Mouse (Mus musculus) CH12.LX (cell line): ENCODE data around the gene Rbks.

Experiments
- CTCF ChIP-seq, 2 experiments: IDR thresholded peaks in 1 of 2; conservative IDR thresholded peaks in 1 of 2; 2 replicates each; pipeline ENCODE4 v1.5.1; 2011 to 2012; ENCODE audit warnings: low read depth in 2 of 2, low read length in 2 of 2, improper control_type of control experiment in 1 of 2, inconsistent platforms in 1 of 2, mild to moderate bottlenecking in 1 of 2, moderate library complexity in 1 of 2
- ETS1 ChIP-seq: conservative IDR thresholded peaks from 2 replicates; pipeline ENCODE4 v1.6.1; 2012; ENCODE audit warnings: low read depth, mild to moderate bottlenecking, inconsistent platforms, low read length, improper control_type of control experiment, moderate library complexity
- RAD21 ChIP-seq: IDR thresholded peaks from 2 replicates; pipeline ENCODE4 v1.6.1; 2011; ENCODE audit warnings: low read depth, mild to moderate bottlenecking, low read length, improper control_type of control experiment, moderate library complexity

DNA sequence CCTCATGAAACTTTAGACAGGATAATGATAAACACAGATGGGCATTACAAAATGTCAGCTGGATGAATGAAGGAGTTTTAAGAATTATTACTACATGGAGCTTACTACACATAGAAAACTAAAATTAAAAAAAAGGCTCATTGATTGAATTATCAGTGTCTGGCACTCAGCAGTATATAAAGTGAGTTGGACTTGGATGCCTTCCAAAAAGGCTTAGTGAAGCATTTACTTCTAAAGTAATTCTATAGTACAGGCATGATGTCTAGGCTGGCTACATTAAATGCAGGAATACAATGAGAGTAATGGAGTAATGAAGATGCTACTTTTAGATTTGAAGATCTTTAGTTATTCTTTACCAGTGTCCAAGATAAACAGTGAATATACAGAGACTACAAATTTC is 4.2 kb downstream of the Rbks start:
- TF ChIP-seq RAD21 (no peak), CTCF (conservative IDR thresholded peaks at IDR 0.05 in 1 of 2, IDR thresholded peaks at IDR 0.05 in 1 of 2; ENCODE audit: low read depth in 2 of 2, low read length in 2 of 2) (no peak), ETS1 (no peak)
